Mouse (Mus musculus) left cerebral cortex, adult 2 months (tissue): Measurements from ENCODE around the gene Dqx1. TPM values are rescaled to one million over a fixed set of nuclear protein-coding genes. Genes with fewer than 3 reads are reported as not detected.

ENCODE experiments used
- DNase-seq, 2 experiments: peaks; one replicate each; pipeline ENCODE4 v3.0.0; 2021 to 2022; ENCODE audit warnings: low spot score in 2 of 2, mixed read lengths in 1 of 2; ENCODE audit errors: extremely low spot score in 1 of 2
- H3K27ac ChIP-seq: fragments of 200-600 bp; 2 replicates; pipeline ENCODE4 v1.8.1; 2022
- H3K4me3 ChIP-seq: fragments of 200-600 bp; 2 replicates; pipeline ENCODE4 v1.8.1; 2022
- CTCF ChIP-seq: fragments of 200-600 bp; IDR thresholded peaks from 2 replicates; pipeline ENCODE4 v1.8.1; 2022; ENCODE audit warnings: antibody characterized with exemption, mild to moderate bottlenecking, moderate library complexity
- intact Hi-C: fragments of 180-260 bp; cut with DNase I; formaldehyde crosslinking; loops from one replicate; pipeline ENCODE4 v1.15.1; 2025
- total RNA-seq, 2 experiments: library from RNA; stranded (reverse); gene quantifications; 2 replicates each; pipeline ENCODE4 v1.2.3; 2021

Gene Dqx1
- total RNA-seq, 2 experiments from 2014 or later = 0.61 to 0.68 TPM

DNA sequence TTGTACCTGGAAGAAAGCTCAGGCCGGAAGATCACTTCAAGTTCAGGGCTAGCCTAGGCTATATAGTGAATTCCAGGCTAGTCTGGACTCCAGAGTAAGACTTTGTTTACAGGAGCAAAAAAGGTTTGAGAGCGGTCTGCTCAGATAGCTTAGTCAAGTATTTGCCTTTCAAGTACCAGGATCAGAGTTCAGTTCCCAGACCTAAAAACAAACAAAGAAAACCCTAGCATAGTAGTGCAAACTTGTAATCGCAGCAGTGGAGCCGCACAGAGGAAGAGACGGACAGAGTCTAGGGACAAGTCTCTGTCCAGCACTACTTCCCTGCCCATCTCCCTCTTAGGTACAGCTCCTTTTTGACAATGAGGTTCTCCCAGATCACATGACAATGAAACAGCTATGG, 22.6 kb downstream of the Dqx1 start:
- no peak for DNase-seq
- no peak overlapping the region for H3K27ac ChIP-seq
- intact Hi-C loops = no loop called here
- H3K4me3 ChIP-seq = no peak overlapping the region
- TF ChIP-seq CTCF = no peak

DNA sequence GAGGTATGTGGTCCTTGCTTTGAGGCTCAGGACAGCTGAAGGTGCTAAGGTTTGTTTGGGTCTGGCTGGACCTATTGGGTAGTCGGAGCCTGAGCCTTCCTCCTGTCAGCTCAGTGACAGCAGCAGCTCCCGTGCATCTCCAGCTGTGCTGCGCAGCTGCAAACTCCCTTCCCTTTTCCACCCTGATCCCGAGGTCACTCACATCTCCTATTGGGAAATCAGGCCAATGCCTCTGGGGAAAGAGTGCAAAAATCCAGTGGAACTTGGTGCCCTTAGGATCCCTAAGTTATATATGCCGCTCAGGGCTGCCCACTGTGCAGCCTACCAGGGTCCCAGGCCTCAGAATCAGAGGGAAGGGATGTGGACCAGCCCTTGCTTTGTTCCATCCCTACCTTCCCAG, 25.9 kb downstream of the Dqx1 start:
- no peak for TF ChIP-seq CTCF
- no peak overlapping the region for H3K27ac ChIP-seq
- DNase-seq = no peak
- no peak overlapping the region for H3K4me3 ChIP-seq
- intact Hi-C loops = no loop called here

DNA sequence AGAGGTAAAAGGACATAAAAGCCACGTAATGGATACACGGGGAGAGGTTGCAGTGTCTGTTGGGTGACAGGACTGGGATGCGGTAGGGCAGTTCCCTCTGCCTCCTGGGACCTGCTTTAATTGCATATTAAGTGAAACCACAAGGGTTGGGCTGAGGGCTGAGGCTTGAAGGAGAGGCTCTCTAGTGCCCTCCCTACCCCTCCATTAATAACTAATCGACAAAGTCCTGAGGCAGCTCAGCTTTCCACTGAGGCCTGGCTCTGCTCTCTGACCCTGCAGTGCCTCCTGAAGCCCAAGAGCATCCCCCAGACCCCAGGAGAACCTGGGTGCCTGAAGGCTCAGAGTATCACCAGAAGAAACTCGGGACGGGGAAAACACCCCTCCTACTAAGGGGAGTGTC, 26.8 kb downstream of the Dqx1 start:
- no peak for DNase-seq
- intact Hi-C loops = no loop called here
- Histone ChIP-seq H3K4me3 (no peak overlapping the region), H3K27ac (no peak overlapping the region)
- TF ChIP-seq CTCF = no peak

DNA sequence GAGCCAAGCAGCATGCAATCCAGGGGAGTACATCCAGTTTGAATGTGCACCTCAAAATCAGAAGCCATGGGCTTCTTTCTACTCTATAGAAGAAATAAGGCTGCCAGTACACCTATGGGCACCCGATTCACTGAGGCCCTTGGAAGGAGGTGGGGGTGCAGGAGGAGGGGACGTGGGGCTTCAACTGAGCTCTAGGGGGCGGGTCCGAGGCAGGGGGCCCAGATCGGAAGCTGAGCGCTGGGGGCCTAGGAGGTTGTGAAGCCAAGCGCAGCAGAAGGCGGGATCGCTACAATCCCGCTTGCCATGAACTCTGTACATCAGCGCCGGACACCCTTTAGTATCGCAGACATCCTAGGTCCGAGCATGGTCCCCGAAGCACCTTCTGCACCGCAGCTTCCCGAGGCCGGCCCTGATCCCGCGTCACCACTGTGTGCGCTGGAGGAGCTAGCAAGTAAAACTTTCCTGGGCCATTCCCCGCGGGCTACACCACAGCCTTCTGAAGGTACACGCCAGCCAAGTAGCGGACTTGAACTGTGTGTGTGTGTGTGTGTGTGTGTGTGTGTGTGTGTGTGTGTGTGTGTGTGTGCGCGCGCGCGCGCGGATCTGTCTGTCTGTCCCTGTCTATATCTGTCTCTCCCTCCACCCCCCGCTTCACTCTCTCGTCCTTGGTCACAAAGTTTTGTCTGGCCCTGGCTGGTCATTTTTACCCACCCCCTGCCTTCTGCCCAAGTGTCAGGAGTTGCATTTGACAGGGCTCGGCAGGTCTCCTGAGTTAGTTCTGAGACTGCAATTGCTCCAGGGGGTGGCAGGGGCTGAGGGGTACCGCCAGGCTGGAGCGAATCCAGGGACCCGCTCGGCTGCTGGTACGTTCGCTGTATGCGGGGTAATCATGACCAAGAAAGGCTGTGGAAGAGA, 28.7 kb downstream of the Dqx1 start, which contains the start of gene Lbx2:
TSS of gene Lbx2 (plus strand) at position 247 of the 915 bp plus-strand sequence.
- Histone ChIP-seq H3K4me3 (no peak within 1 kb of the TSS), H3K27ac (no peak within 1 kb of the TSS)
- DNase-seq = no peak
- intact Hi-C loops = no loop called here
- TF ChIP-seq CTCF = no peak

DNA sequence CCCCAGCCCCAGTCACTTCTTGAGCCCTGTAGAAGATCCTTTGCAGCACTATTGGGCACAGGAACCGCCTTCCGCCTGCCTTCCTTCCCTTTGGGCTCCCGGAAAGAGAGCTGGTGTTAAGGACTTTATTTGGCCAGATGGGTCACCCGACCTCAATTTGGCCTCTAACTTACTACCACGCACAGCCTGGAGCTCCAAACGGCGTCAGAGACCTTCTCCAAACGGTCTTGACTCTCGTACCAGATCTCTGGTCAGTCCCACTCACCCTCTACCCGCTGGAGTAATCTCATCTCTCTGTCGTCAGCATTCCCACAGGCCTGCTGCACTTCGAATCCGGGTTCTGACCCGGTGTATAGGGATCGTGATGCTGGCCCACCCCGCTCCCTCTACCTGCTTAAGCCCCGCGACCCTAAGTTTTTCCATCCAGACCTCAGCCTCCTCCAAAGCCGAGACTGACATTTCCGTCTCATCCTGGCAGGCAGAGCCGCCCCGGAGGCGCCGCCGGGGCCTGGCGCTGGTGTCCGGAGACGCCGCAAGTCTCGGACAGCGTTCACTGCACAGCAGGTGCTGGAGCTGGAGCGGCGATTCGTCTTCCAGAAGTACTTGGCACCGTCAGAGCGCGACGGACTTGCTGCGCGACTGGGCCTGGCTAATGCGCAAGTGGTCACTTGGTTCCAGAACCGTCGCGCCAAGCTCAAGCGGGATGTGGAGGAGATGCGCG, 29.7 kb downstream of the Dqx1 start:
- peak overlapping the region; percentile 23; the same call in 1 of the 2 replicates for H3K4me3 ChIP-seq
- intact Hi-C loops = no loop called here
- no peak for TF ChIP-seq CTCF
- no peak overlapping the region for H3K27ac ChIP-seq
- DNase-seq = no peak

DNA sequence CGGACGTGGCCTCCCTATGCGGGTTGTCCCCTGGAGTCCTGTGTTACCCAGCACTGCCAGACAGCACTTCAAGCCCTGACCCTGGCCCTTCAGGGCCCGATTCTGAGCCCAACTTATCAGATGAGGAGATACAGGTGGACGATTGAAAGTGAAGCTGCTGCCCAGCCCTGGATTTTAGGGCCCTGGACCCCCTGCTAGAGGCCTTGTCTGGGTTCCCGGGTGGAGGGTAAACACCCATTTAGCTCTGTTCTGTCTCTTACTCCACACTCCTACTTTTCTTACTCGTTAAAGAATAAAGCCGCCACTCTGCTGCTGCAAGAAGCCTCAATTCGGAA, 30.2 kb downstream of the Dqx1 start:
- DNase-seq = no peak
- TF ChIP-seq CTCF = no peak
- intact Hi-C loops = no loop called here
- Histone ChIP-seq H3K4me3 (peak overlapping the region; percentile 23; the same call in 1 of the 2 replicates), H3K27ac (no peak overlapping the region)

DNA sequence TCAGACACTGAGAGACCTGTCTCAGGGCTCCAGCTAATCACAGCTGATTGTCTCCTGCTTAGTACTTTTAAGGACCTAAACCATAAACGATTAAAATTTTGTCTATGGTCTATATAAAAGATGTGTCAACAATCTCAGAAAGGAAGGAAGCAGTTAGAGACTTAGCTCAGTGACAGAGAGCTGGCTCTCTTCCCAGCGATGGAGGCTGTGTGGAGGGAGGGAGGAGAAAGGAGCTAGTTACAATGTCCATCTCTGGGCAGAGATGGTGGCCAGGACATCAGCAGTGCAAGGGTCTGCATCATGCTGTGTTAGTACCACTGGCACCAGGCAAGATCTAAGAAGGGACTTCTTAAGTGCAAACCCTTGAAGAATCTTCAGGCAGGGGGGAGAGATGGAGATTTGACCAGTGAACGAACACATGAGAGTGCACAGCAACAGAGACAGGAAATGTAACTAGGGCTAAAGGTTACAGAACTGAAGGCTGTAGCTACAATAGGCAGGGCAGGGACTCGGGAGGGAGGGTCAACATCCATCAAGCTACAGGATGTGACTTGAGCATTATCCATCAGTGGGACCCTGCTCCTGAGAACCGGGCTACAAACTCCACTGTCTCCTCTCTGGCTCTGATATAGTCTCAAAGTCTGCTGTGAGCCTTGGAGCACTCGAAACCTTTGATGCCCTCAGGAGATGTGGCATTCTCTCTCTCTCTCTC, 34.9 kb downstream of the Dqx1 start:
- TF ChIP-seq CTCF = no peak
- no peak overlapping the region for H3K4me3 ChIP-seq

DNA sequence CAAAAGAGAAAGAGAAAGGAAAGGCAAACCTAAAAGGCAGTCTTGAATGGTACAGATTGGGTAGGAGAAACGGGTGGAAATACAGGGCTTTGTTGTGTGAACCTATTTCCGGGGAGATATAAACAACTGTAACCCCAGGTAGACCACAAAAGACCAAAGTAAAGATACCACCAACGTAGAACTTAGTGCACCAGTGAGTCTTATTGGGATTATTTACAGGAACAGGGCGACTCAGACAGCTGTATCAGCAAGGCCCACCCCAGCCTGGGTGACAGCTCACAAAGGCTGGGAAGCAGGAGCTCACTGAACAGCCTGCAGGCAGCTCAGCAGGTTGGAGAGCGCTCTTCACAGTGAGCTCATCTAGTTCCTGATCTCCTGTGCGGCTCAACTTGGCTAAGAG, 38.3 kb downstream of the Dqx1 start:
- DNase-seq = no peak
- intact Hi-C loops = no loop called here
- TF ChIP-seq CTCF = no peak
- H3K27ac ChIP-seq = no peak overlapping the region
- no peak overlapping the region for H3K4me3 ChIP-seq

More for the DNA sequence above, 34.9 kb downstream of the Dqx1 start:
- no peak overlapping the region for H3K27ac ChIP-seq
- intact Hi-C loops = no loop called here
- DNase-seq = no peak

DNA sequence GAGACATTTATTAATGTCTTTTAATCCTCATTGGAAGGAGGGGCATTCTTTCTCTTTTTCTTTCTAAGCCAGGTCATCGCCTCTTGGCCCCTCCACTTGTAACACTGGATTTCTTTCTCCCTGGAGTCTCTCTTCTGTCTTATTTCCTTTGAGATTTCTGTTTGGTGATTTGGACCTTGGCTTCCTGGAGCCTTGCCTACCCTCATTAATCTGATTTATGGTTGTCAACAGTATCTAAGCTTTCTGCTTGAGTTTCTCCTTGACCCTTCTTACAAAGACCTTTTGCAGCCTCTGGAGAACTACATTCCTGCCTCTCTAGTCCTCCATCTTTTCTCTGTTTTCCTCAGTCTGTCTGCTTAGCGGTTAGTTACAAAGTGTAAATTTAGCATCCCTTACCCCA, 40.8 kb downstream of the Dqx1 start:
- no peak for DNase-seq
- intact Hi-C loops = no loop called here
- Histone ChIP-seq H3K27ac (no peak overlapping the region), H3K4me3 (no peak overlapping the region)
- no peak for TF ChIP-seq CTCF

DNA sequence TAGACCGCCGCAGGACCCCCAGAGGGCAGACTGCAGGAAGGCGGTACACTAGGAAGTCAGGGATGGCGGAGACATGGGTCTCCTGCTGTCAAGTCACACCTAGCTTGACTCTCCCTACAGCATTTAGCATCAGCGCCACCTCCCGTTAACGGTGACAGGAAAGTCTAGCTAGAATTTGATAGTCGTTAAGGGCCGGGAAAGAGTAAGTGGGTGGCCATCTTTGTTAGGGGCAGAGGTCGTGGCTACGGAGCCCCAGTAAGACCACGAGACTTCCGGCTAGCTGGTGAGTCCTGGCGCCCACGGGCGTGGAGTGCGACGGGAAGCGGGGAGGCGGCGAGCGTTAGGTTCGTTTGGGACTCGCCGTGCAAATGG, 43.7 kb downstream of the Dqx1 start, which contains the start of the genes Ccdc142 and Gm42688:
TSS of gene Ccdc142 (plus strand) at position 286 of the 372 bp plus-strand sequence.
TSS of gene Gm42688 (plus strand) at position 302 of the 372 bp plus-strand sequence.
- peak; percentile 80 to 86 for DNase-seq
- intact Hi-C loops = loop anchor here (1.0 to 2.0 kb wide), 3 partner anchors 23 to 105 kb away; partner anchors contain the start of gene Aup1
- H3K27ac ChIP-seq = peak within 1 kb of the TSS; percentile 90

DNA sequence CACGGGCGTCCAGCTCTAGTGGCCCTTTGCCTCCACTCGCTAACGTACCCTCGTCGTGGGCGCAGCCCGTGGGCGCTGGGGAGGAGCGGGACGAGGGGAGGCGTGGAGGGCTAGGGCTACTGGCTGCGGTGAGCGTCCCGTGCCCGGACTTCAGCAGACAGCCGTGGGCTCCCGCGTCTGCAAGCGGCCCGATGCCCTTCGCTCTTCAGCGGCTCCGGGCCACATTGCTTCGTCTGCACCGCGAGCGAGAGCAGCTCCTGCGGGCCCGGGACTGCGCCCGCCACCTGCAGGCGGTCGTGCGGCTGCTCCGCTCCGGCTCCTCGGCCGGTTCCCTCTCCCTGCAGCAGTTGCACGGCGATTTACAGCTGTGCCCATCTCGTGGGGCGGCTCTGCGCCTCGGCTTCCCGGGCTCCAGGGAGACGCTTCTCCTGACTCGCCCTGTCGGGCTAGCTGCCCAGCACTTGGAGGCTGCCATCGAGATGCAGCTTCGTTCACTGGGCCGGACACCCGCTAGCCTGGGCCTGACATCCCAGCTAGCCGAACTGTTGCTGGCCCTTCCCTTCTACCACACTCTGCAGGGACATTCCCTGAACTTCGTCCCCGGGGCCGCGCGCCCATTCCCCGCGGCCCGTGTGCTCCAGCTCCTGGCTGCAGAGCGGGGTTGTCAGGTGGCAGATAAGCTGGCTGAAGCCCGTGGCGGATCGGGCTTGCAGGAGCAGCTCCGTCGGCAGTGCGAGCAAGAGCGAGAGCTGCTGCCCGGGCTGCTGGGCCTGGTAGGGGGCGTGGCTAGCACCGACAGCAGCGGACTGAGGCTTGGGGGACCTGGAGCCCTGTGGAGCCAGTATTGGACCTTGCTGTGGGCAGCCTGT, 44.3 kb downstream of the Dqx1 start:
- peak; percentile 51 for TF ChIP-seq CTCF
- intact Hi-C loops = loop anchor here (1.0 to 2.0 kb wide), 3 partner anchors 23 to 106 kb away; partner anchors contain the start of gene Aup1
- Histone ChIP-seq H3K27ac (peak overlapping the region; percentile 90), H3K4me3 (peak overlapping the region; percentile 72)
- peak; percentile 62 to 64 for DNase-seq

More for the DNA sequence above, 43.7 kb downstream of the Dqx1 start, which contains the start of the genes Ccdc142 and Gm42688:
- TF ChIP-seq CTCF = peak; percentile 49
- H3K4me3 ChIP-seq = peak within 1 kb of the TSS; percentile 72
